Mouse (Mus musculus) heart, postnatal 25 days (tissue): Measurements from ENCODE around the gene Prpf38a. TPM values are rescaled to one million over a fixed set of nuclear protein-coding genes. Genes with fewer than 3 reads are reported as not detected.

Source experiments
- total RNA-seq, 2 experiments: library from RNA; stranded (reverse); gene quantifications; 2 replicates each; pipeline ENCODE4 v1.2.3; 2021

Gene Prpf38a
- total RNA-seq, 2 experiments from 2014 or later, result 18.0 to 19.6 TPM

Other genes starting within 250 kb of the Prpf38a start
- gene Shisal2a, start 196.0 kb downstream of the Prpf38a start, total RNA-seq, result not detected
- gene Gpx7, start 172.4 kb downstream of the Prpf38a start, total RNA-seq, result 10 to 100 TPM in 1 of 2 experiments, 1 to 10 TPM in 1; 9.0 to 11.1 TPM
- 10 to 100 TPM; 21.2 to 24.0 TPM for gene Tut4, start 119.9 kb downstream of the Prpf38a start, total RNA-seq
- gene Orc1, start 87 bp upstream of the Prpf38a start, total RNA-seq, result under 1 TPM in 1 of 2 experiments, not detected in 1; 0.21 TPM
- gene Cc2d1b, start 40.6 kb upstream of the Prpf38a start, total RNA-seq, result 10 to 100 TPM; 14.5 to 15.2 TPM
- gene 3110021N24Rik, start 140.3 kb upstream of the Prpf38a start, total RNA-seq, result under 1 TPM; 0.20 to 0.49 TPM
- 10 to 100 TPM; 27.1 to 28.0 TPM for gene Zfyve9, start 201.5 kb upstream of the Prpf38a start, total RNA-seq